Mouse (Mus musculus): ENCODE results near the gene Prickle2. TPM values are rescaled to one million over a fixed set of nuclear protein-coding genes. Genes with fewer than 3 reads are reported as not detected.

Prickle2 gene
- polyA plus RNA-seq, 1 experiment: not detected

DNA sequence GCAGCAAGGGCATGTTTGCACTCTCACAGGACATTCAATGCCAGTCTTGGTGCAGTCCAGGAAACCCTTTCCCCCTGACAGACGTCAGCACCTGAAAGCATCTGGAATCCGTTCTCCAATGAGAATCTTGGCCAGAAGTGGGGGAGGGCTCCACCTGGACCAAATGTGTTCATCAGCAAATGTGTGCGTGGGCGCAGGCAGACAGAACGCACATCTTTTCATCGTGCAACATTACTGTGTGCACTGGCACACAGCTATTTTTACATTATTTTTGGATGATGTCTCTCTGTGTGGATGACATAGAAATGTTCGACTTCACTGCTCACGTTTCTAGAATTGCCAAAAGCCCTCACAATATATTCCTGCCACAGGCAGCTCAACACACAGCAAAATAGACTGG, 156.7 kb downstream of the Prickle2 start:
- no peak overlapping the region for H3K4me3 ChIP-seq (ENCODE audit: insufficient read depth, low read depth, low read length)
- H3K4me1 ChIP-seq (ENCODE audit: control insufficient read depth, insufficient read depth, low read length): peaks cover 3% of the 10 kb centered on the region; the same call in 1 of the 2 replicates
- H3K27ac ChIP-seq (ENCODE audit: insufficient read depth, low read depth, low read length): no peak overlapping the region
- WGBS: 78% methylated on average over 8 of the region's 8 CpGs
- TF ChIP-seq CTCF (IDR thresholded peaks at IDR 0.05; ENCODE audit: insufficient read depth, low read depth, low read length) (no peak), POLR2A (IDR thresholded peaks at IDR 0.05; ENCODE audit: insufficient read depth, low read depth, low read length) (no peak)

DNA sequence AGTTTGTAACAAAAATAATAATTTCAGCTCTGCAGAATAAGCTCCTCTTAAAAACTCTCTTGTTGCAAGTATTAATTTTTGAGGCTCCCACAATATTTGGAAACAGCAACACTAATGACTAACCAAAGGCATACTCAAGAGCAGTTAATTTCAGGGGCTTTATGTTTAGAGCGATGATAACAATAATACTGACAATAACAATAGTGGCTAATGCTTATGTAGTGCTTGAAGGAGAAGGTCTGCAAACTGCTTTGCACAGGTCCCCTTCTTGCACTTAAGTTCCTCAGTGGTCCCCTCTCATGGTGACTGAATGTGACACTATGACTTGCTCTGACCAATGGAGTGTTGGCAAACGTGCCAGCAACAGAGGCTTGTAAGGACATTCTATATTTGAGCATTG, 160.8 kb downstream of the Prickle2 start:
- peaks cover 3% of the 10 kb centered on the region; the same call in 1 of the 2 replicates for H3K4me1 ChIP-seq (ENCODE audit: control insufficient read depth, insufficient read depth, low read length)
- 54% methylated on average over 2 of the region's 2 CpGs for WGBS
- TF ChIP-seq POLR2A (IDR thresholded peaks at IDR 0.05; ENCODE audit: insufficient read depth, low read depth, low read length) (no peak), CTCF (IDR thresholded peaks at IDR 0.05; ENCODE audit: insufficient read depth, low read depth, low read length) (no peak)
- H3K4me3 ChIP-seq (ENCODE audit: insufficient read depth, low read depth, low read length): no peak overlapping the region
- no peak overlapping the region for H3K27ac ChIP-seq (ENCODE audit: insufficient read depth, low read depth, low read length)

DNA sequence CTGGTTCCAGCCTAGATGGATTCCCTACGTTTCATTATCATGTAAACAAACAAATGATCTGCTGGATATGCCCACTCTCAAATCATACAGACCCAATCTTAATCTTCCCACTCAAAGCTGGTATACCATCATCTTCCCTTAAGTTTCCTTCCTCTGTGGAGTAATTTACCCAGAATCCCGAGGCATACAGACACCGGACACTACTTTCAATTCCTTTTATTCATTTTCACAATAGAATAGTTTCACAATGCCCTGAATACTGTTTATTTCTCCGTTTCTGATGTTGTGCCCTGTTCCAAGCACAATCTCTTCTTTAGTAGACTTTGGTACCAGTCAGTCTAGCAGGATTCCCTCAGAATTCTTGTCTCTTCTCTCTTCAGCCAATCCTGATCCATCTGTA, 162.1 kb downstream of the Prickle2 start:
- WGBS: 82% methylated on average over 4 of the region's 4 CpGs
- no peak for TF ChIP-seq POLR2A (IDR thresholded peaks at IDR 0.05; ENCODE audit: insufficient read depth, low read depth, low read length)
- TF ChIP-seq CTCF (IDR thresholded peaks at IDR 0.05; ENCODE audit: insufficient read depth, low read depth, low read length): no peak
- Histone ChIP-seq H3K4me1 (ENCODE audit: control insufficient read depth, insufficient read depth, low read length) (no peaks in the 10 kb centered on the region), H3K27ac (ENCODE audit: insufficient read depth, low read depth, low read length) (no peak overlapping the region), H3K4me3 (ENCODE audit: insufficient read depth, low read depth, low read length) (no peak overlapping the region)

DNA sequence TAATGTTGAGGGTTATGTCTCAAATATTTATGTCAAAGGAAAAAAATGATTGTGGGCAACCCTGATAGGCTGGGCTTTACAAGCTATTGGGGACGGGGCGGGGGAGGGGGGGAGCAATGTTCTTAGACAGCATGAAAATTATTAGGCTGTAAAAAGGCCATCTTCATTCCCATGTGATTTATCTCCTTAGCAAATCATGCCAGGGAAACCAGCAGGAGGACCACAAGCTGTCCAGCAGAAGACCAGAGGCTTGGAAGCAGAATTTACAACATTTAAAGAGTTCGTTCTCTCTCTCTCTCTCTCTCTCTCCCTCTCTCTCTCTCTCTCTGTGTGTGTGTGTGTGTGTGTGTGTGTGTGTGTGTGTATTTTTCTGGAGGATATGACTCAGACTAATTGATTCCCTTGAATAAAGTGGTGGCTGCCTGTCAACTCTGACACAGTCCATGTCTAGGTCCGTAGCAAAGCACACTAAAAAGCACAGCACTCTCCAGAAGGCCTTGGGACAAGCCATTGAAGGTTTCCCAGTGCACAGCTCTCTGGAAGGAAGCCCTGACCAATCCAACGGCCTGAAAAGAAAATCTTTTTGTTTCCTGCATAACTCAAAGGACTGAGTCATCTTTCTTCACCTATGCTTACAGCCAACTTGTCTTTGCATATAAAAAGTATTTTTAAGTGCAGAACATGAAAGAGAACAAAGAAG, 163.4 kb downstream of the Prickle2 start:
- H3K27ac ChIP-seq (ENCODE audit: insufficient read depth, low read depth, low read length): no peak overlapping the region
- WGBS: 64% methylated on average over 5 of the region's 5 CpGs
- no peaks in the 10 kb centered on the region for H3K4me1 ChIP-seq (ENCODE audit: control insufficient read depth, insufficient read depth, low read length)
- no peak for TF ChIP-seq POLR2A (IDR thresholded peaks at IDR 0.05; ENCODE audit: insufficient read depth, low read depth, low read length)
- TF ChIP-seq CTCF (IDR thresholded peaks at IDR 0.05; ENCODE audit: insufficient read depth, low read depth, low read length): no peak
- no peak overlapping the region for H3K4me3 ChIP-seq (ENCODE audit: insufficient read depth, low read depth, low read length)

DNA sequence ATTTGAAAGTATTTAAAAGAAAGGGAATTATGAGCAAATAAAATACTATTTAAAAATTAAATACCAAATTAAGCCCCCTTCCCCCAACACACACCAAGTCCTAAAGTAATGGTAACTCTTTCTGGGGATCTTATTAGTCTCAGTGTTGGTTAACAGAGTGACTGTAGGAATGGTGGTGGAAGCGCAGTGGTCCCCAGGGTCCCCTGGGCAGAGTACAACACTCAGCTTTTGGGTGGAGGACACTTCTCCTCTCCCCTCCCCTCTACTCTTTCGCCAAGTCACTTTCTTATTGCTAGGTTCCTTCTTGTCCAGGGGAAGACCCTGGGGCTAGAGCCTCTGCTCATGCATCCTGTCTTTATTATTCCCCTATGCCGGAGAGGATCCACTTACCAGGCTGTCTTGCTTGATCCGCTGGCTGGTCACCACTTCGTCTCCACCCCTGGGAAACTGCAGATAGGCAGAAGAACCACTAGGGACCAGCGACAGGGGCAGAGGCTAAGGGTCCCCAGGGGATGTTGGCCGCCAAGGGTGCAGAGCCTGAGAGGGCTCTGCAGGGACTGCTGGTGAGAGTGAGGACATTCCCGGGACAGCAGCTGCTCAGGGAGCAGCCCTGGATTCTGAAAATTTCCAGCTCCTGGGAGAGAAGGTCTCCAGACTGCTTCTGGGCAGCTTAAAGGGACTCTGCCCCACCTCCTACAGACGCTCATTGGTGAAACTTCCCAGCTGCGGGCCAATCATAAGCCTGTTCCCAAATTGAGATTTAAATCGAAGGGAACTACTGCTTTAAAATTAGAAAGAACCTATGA, 171.5 kb downstream of the Prickle2 start:
- WGBS: 15% methylated on average over 11 of the region's 11 CpGs
- Histone ChIP-seq H3K4me3 (ENCODE audit: insufficient read depth, low read depth, low read length) (peak overlapping the region; percentile 68), H3K27ac (ENCODE audit: insufficient read depth, low read depth, low read length) (no peak overlapping the region), H3K4me1 (ENCODE audit: control insufficient read depth, insufficient read depth, low read length) (0 out of 2 replicates have a peak, but pooled peaks cover 3% of the 10 kb centered on the region)
- TF ChIP-seq CTCF (IDR thresholded peaks at IDR 0.05; ENCODE audit: insufficient read depth, low read depth, low read length) (no peak), POLR2A (IDR thresholded peaks at IDR 0.05; ENCODE audit: insufficient read depth, low read depth, low read length) (peak; percentile 59; the same call in 1 of the 2 replicates)

DNA sequence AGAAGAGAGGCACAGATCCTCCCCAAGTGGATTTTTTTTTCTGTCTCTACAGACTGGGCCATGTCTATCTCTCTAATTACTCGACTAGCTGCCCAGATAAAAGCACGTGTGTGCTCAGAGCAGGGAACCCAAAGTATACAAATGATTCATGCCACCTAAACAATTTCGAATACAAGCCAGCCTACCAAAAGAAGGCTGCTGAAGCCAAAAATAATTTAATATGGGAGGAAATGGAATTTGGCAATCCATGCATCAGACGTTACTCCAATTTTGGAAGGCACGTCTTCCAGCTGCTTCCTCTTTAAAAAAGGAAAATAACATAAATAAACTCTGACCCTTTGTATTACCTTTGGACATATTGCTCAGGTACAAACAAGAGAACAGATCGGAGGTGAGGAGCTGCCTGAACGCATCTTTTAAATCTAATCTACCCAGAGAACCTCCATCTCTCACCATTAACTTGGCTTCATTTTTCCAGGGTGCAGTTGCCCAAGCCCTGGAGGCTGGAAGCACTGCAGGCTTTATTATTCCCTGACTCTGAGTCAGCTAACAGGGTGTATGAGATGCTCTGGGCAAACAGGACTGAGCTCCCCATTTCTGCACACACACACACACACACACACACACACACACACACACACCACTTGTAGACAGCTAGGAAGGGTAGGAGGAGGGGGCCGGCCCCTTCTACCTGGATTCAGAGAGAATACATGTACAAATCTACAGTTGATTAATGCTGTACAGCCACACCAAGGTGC, 172.5 kb downstream of the Prickle2 start:
- Histone ChIP-seq H3K4me3 (ENCODE audit: insufficient read depth, low read depth, low read length) (peak overlapping the region; percentile 34), H3K27ac (ENCODE audit: insufficient read depth, low read depth, low read length) (no peak overlapping the region), H3K4me1 (ENCODE audit: control insufficient read depth, insufficient read depth, low read length) (0 out of 2 replicates have a peak, but pooled peaks cover 3% of the 10 kb centered on the region)
- WGBS: 55% methylated on average over 8 of the region's 8 CpGs
- TF ChIP-seq POLR2A (IDR thresholded peaks at IDR 0.05; ENCODE audit: insufficient read depth, low read depth, low read length): no peak
- no peak for TF ChIP-seq CTCF (IDR thresholded peaks at IDR 0.05; ENCODE audit: insufficient read depth, low read depth, low read length)

DNA sequence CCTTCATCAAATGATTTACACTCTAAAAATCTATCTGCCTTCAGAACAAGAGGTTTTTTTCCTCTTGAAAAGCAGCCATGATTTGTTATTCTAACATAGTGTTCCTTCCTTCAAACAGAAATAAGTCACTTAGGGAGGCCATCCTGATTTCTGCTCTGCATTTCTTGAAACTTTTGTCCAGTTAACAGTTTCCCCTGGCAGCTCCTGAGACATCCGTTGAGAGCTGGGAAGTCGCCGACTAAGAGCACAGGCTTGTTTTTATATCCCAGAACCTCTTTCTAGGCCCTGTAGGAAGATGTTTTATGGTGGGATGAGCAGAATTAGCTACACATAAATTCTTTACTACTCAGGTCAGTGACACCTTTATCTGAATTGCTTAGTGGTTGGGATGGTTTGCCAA, 173.1 kb downstream of the Prickle2 start:
- H3K4me3 ChIP-seq (ENCODE audit: insufficient read depth, low read depth, low read length): peak overlapping the region; percentile 27; the same call in 1 of the 2 replicates
- 0 out of 2 replicates have a peak, but pooled peaks cover 3% of the 10 kb centered on the region for H3K4me1 ChIP-seq (ENCODE audit: control insufficient read depth, insufficient read depth, low read length)
- H3K27ac ChIP-seq (ENCODE audit: insufficient read depth, low read depth, low read length): no peak overlapping the region
- 53% methylated on average over 3 of the region's 3 CpGs for WGBS
- TF ChIP-seq POLR2A (IDR thresholded peaks at IDR 0.05; ENCODE audit: insufficient read depth, low read depth, low read length): no peak
- TF ChIP-seq CTCF (IDR thresholded peaks at IDR 0.05; ENCODE audit: insufficient read depth, low read depth, low read length): no peak

DNA sequence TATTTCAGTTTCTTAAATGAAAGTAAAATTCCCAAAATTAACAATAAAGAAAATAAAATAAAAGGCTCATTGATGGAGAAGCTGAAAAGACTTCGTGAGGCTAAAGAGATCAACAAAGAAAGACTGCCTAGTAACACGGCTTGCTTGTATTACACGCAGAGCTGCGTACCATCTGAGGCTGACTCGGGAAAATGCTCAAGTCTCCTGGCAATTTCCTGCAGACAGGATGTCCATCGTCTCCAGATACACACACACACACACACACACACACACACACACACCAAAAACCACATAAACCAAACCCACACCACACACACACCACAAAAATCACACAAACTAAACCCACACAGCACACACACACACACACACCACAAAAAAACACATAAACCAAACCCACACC, 173.6 kb downstream of the Prickle2 start:
- H3K4me1 ChIP-seq (ENCODE audit: control insufficient read depth, insufficient read depth, low read length): 0 out of 2 replicates have a peak, but pooled peaks cover 3% of the 10 kb centered on the region
- peak overlapping the region; percentile 27; the same call in 1 of the 2 replicates for H3K4me3 ChIP-seq (ENCODE audit: insufficient read depth, low read depth, low read length)

More for the DNA sequence above, 173.6 kb downstream of the Prickle2 start:
- WGBS: 54% methylated on average over 6 of the region's 6 CpGs
- no peak overlapping the region for H3K27ac ChIP-seq (ENCODE audit: insufficient read depth, low read depth, low read length)
- TF ChIP-seq POLR2A (IDR thresholded peaks at IDR 0.05; ENCODE audit: insufficient read depth, low read depth, low read length) (no peak), CTCF (IDR thresholded peaks at IDR 0.05; ENCODE audit: insufficient read depth, low read depth, low read length) (no peak)

Data from olfactory bulb, adult 2 months (tissue).